Mouse (Mus musculus): ENCODE data around the gene Efs.

GRCm38 (mm10) chr14:54938431-54939219 lies 12.7 kb upstream of the Efs start:
- no peak for TF ChIP-seq CTCF (conservative IDR thresholded peaks at IDR 0.05; ENCODE audit: low read length)
- TF ChIP-seq POU5F1 (IDR thresholded peaks at IDR 0.05; ENCODE audit: borderline replicate concordance, low read length) = no peak
- TF ChIP-seq NANOG (IDR thresholded peaks at IDR 0.05; ENCODE audit: borderline replicate concordance, low read length) = no peak

All from E14TG2a.4 (cell line).